Mouse (Mus musculus) embryonic facial prominence, embryonic 15.5 days (tissue): ENCODE results near the gene Dnajc15. TPM values are rescaled to one million over a fixed set of nuclear protein-coding genes. Genes with fewer than 3 reads are reported as not detected.
A peak's percentile ranks its signal among the peaks of the same experiment; 100 is the strongest.

Source experiments
- ATAC-seq: fragments of 200-750 bp; cut with Nextera tagmentation; 2 replicates; pipeline ENCODE4 v1.8.0; 2017; ENCODE audit warnings: low read depth, moderate TSS enrichment; ENCODE audit not compliant: insufficient number of reproducible peaks, low FRiP score, low TSS enrichment
- H3K27ac ChIP-seq: fragments of 300-500 bp; sonication (generic); replicated peaks from 2 replicates; pipeline ENCODE4 v1.5.1; 2015; ENCODE audit warnings: mild to moderate bottlenecking, inconsistent platforms
- H3K27me3 ChIP-seq: fragments of 300-500 bp; sonication (generic); 2 replicates; pipeline ENCODE4 v1.6.1; 2015; ENCODE audit warnings: inconsistent platforms
- H3K36me3 ChIP-seq: fragments of 300-500 bp; sonication (generic); 2 replicates; pipeline ENCODE4 v1.6.1; 2015; ENCODE audit warnings: mild to moderate bottlenecking, inconsistent platforms
- H3K4me1 ChIP-seq: fragments of 300-500 bp; sonication (generic); 2 replicates; pipeline ENCODE4 v1.6.1; 2015; ENCODE audit warnings: inconsistent platforms
- H3K4me2 ChIP-seq: fragments of 300-500 bp; sonication (generic); replicated peaks from 2 replicates; pipeline ENCODE4 v1.6.1; 2015; ENCODE audit warnings: mild to moderate bottlenecking, inconsistent platforms
- H3K4me3 ChIP-seq: fragments of 300-500 bp; sonication (generic); replicated peaks from 2 replicates; pipeline ENCODE4 v1.5.1; 2015; ENCODE audit warnings: mild to moderate bottlenecking, inconsistent platforms
- H3K9ac ChIP-seq: fragments of 300-500 bp; sonication (generic); 2 replicates; pipeline ENCODE4 v1.6.1; 2015; ENCODE audit warnings: inconsistent platforms
- H3K9me3 ChIP-seq: fragments of 300-500 bp; sonication (generic); replicated peaks from 2 replicates; pipeline ENCODE4 v1.6.1; 2016; ENCODE audit warnings: inconsistent platforms
- WGBS: fragments of 180-500 bp; shearing (Covaris S2); methylation state at CpG from one replicate; pipeline ENCODE4 v1.1.7; 2015; 5-methylcytosine and 5-hydroxymethylcytosine counted together
- polyA plus RNA-seq: library from polyadenylated mRNA; unstranded; fragments of >200 nt; fragmentation: Nextera tagmentation; extraction: Ambion mirVana; gene quantifications from 2 replicates; pipeline ENCODE4 v1.2.1, GENCODE M21; 2015

Dnajc15 gene
- polyA plus RNA-seq, 1 experiment from 2014 or later: 102 TPM

GRCm38 (mm10) chr14:77825121-77825520, 49.8 kb downstream of the Dnajc15 start:
- 85% methylated on average over 6 of the region's 6 CpGs for WGBS
- Histone ChIP-seq H3K9me3 (no peaks in the 10 kb centered on the region), H3K27me3 (no peaks in the 10 kb centered on the region), H3K4me1 (no peaks in the 10 kb centered on the region), H3K4me3 (no peak overlapping the region), H3K4me2 (no peak overlapping the region), H3K36me3 (peaks cover 7% of the 10 kb centered on the region; the same call in 1 of the 2 replicates), H3K27ac (no peak overlapping the region), H3K9ac (no peak overlapping the region)
- ATAC-seq: no peak

GRCm38 (mm10) chr14:77819841-77820240, 55.1 kb downstream of the Dnajc15 start:
- no peak overlapping the region for H3K27ac ChIP-seq
- H3K27me3 ChIP-seq: no peaks in the 10 kb centered on the region
- no peak overlapping the region for H3K4me2 ChIP-seq
- no peaks in the 10 kb centered on the region for H3K4me1 ChIP-seq
- 74% methylated on average over 3 of the region's 3 CpGs for WGBS
- peaks cover 6% of the 10 kb centered on the region; the same call in 1 of the 2 replicates for H3K36me3 ChIP-seq
- no peak overlapping the region for H3K9ac ChIP-seq
- no peaks in the 10 kb centered on the region for H3K9me3 ChIP-seq
- ATAC-seq: no peak
- H3K4me3 ChIP-seq: no peak overlapping the region

GRCm38 (mm10) chr14:77817561-77817960, 57.4 kb downstream of the Dnajc15 start:
- Histone ChIP-seq H3K36me3 (0 out of 2 replicates have a peak, but pooled peaks cover under 1% of the 10 kb centered on the region), H3K4me3 (no peak overlapping the region), H3K9me3 (no peaks in the 10 kb centered on the region), H3K9ac (no peak overlapping the region), H3K27ac (no peak overlapping the region), H3K4me1 (0 out of 2 replicates have a peak, but pooled peaks cover 2% of the 10 kb centered on the region), H3K27me3 (no peaks in the 10 kb centered on the region), H3K4me2 (no peak overlapping the region)
- 93% methylated on average over 6 of the region's 6 CpGs for WGBS
- no peak for ATAC-seq

GRCm38 (mm10) chr14:77814935-77815334, 60.0 kb downstream of the Dnajc15 start:
- no peak for ATAC-seq

GRCm38 (mm10) chr14:77812890-77813289, 62.0 kb downstream of the Dnajc15 start:
- Histone ChIP-seq H3K36me3 (no peaks in the 10 kb centered on the region), H3K4me2 (no peak overlapping the region), H3K9ac (no peak overlapping the region), H3K27me3 (no peaks in the 10 kb centered on the region), H3K27ac (no peak overlapping the region), H3K9me3 (no peaks in the 10 kb centered on the region), H3K4me1 (0 out of 2 replicates have a peak, but pooled peaks cover 2% of the 10 kb centered on the region), H3K4me3 (no peak overlapping the region)
- 91% methylated on average over 1 of the region's 1 CpGs for WGBS
- ATAC-seq: no peak

More at GRCm38 (mm10) chr14:77814935-77815334, 60.0 kb downstream of the Dnajc15 start:
- Histone ChIP-seq H3K9ac (no peak overlapping the region), H3K27ac (no peak overlapping the region), H3K4me1 (0 out of 2 replicates have a peak, but pooled peaks cover 2% of the 10 kb centered on the region), H3K36me3 (no peaks in the 10 kb centered on the region), H3K4me2 (no peak overlapping the region), H3K27me3 (no peaks in the 10 kb centered on the region), H3K4me3 (no peak overlapping the region), H3K9me3 (no peaks in the 10 kb centered on the region)
- 56% methylated on average over 4 of the region's 4 CpGs for WGBS

- no peak overlapping the region for H3K4me2 ChIP-seq
- 83% methylated on average over 5 of the region's 5 CpGs for WGBS
Measured at GRCm38 (mm10) chr14:77811466-77811865, 63.5 kb downstream of the Dnajc15 start.

GRCm38 (mm10) chr14:77807836-77808235, 67.1 kb downstream of the Dnajc15 start:
- WGBS: 66% methylated on average over 4 of the region's 4 CpGs
- H3K4me3 ChIP-seq: no peak overlapping the region
- no peak overlapping the region for H3K9ac ChIP-seq

More at GRCm38 (mm10) chr14:77811466-77811865, 63.5 kb downstream of the Dnajc15 start:
- H3K9ac ChIP-seq: no peak overlapping the region
- H3K4me3 ChIP-seq: no peak overlapping the region
- H3K9me3 ChIP-seq: no peaks in the 10 kb centered on the region
- no peaks in the 10 kb centered on the region for H3K27me3 ChIP-seq
- 0 out of 2 replicates have a peak, but pooled peaks cover 2% of the 10 kb centered on the region for H3K4me1 ChIP-seq
- no peak overlapping the region for H3K27ac ChIP-seq
- ATAC-seq: no peak
- H3K36me3 ChIP-seq: no peaks in the 10 kb centered on the region

GRCm38 (mm10) chr14:77806345-77806744, 68.6 kb downstream of the Dnajc15 start:
- no peak overlapping the region for H3K27ac ChIP-seq
- no peak overlapping the region for H3K9ac ChIP-seq
- H3K4me1 ChIP-seq: no peaks in the 10 kb centered on the region
- no peak overlapping the region for H3K4me2 ChIP-seq
- no peak overlapping the region for H3K4me3 ChIP-seq
- no peak for ATAC-seq
- no peaks in the 10 kb centered on the region for H3K27me3 ChIP-seq
- 83% methylated on average over 5 of the region's 5 CpGs for WGBS
- H3K9me3 ChIP-seq: no peaks in the 10 kb centered on the region
- no peaks in the 10 kb centered on the region for H3K36me3 ChIP-seq

More at GRCm38 (mm10) chr14:77807836-77808235, 67.1 kb downstream of the Dnajc15 start:
- H3K27ac ChIP-seq: no peak overlapping the region
- H3K36me3 ChIP-seq: no peaks in the 10 kb centered on the region
- H3K27me3 ChIP-seq: no peaks in the 10 kb centered on the region
- ATAC-seq: no peak
- no peak overlapping the region for H3K4me2 ChIP-seq
- no peaks in the 10 kb centered on the region for H3K4me1 ChIP-seq
- H3K9me3 ChIP-seq: no peaks in the 10 kb centered on the region

GRCm38 (mm10) chr14:77802268-77802630, 72.7 kb downstream of the Dnajc15 start:
- Histone ChIP-seq H3K9me3 (no peaks in the 10 kb centered on the region), H3K4me3 (no peak overlapping the region), H3K4me2 (no peak overlapping the region), H3K9ac (no peak overlapping the region), H3K27me3 (no peaks in the 10 kb centered on the region), H3K4me1 (no peaks in the 10 kb centered on the region), H3K27ac (no peak overlapping the region), H3K36me3 (no peaks in the 10 kb centered on the region)
- 45% methylated on average over 5 of the region's 5 CpGs for WGBS
- ATAC-seq: no peak

GRCm38 (mm10) chr14:77801571-77802267, 73.2 kb downstream of the Dnajc15 start:
- Histone ChIP-seq H3K27me3 (no peaks in the 10 kb centered on the region), H3K4me2 (no peak overlapping the region), H3K27ac (no peak overlapping the region), H3K4me3 (no peak overlapping the region), H3K36me3 (no peaks in the 10 kb centered on the region), H3K9me3 (no peaks in the 10 kb centered on the region), H3K4me1 (no peaks in the 10 kb centered on the region), H3K9ac (no peak overlapping the region)
- no peak for ATAC-seq
- 85% methylated on average over 17 of the region's 17 CpGs for WGBS

- Histone ChIP-seq H3K4me1 (0 out of 2 replicates have a peak, but pooled peaks cover 3% of the 10 kb centered on the region), H3K36me3 (no peaks in the 10 kb centered on the region), H3K27ac (no peak overlapping the region), H3K9ac (no peak overlapping the region), H3K27me3 (no peaks in the 10 kb centered on the region), H3K9me3 (no peaks in the 10 kb centered on the region), H3K4me3 (no peak overlapping the region), H3K4me2 (no peak overlapping the region)
- ATAC-seq: peak; percentile 52; the same call in 1 of the 2 replicates
- 54% methylated on average over 4 of the region's 4 CpGs for WGBS
Measured at GRCm38 (mm10) chr14:77796506-77796905, 78.4 kb downstream of the Dnajc15 start.

- H3K4me3 ChIP-seq: no peak overlapping the region
- ATAC-seq: no peak
- H3K27ac ChIP-seq: no peak overlapping the region
- no peaks in the 10 kb centered on the region for H3K36me3 ChIP-seq
- 0 out of 2 replicates have a peak, but pooled peaks cover 3% of the 10 kb centered on the region for H3K4me1 ChIP-seq
- WGBS: 89% methylated on average over 5 of the region's 5 CpGs
- no peak overlapping the region for H3K4me2 ChIP-seq
- no peaks in the 10 kb centered on the region for H3K27me3 ChIP-seq
- H3K9ac ChIP-seq: no peak overlapping the region
- H3K9me3 ChIP-seq: no peaks in the 10 kb centered on the region
Measured at GRCm38 (mm10) chr14:77795240-77795639, 79.7 kb downstream of the Dnajc15 start.
